Mouse (Mus musculus) right cerebral cortex, adult 2 months (tissue): Measurements from ENCODE around the gene Lifr.

Experiments
- DNase-seq, 2 experiments: peaks; one replicate each; pipeline ENCODE4 v3.0.0; 2021 to 2022; ENCODE audit warnings: low spot score in 2 of 2

The Lifr gene

DNA sequence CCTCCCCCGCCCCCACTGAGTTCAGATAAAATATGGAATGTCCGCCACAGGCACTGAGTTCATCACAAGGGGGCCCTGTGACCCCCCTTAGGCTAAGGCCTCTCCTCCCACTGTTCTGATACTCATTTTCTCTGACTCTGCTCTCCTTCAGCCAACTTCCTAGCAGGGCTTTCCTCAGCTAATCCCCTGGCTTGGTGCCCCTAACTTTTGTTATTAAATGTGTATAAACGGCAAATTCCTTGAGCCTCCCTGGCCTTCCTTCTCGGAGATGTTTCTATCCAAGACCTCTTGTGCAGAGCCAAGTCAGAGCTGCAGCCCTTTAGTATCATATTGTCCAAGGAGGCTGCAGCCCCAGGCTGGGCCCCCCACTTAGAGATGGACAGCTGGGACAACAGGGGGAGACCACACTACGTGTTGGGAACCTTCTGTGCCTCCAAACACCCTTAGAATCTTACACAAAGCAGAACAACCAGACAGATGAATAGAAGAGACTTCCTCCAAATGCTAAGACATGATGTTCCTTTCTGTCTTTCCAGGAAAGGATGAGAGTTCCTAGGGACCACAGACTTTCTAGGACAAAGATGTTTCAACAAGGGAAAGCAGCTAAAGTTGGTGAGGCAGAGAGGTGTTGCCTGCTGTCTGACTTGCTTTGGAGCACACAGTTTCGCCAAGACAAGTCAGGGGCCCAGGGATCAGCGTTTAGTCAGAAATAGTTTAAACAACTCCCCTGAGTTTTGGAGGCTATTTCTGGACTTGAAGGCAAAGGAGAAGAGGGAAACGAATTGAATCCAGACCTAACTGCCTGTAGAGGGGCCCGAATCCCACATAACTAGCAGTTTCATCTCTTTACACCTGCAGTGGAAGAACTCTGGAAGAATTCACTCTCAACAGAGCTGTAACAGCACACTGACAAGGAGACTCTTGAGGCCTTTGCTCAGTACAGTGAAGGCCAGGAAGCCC, 111.3 kb downstream of the Lifr start:
- DNase-seq: no peak

DNA sequence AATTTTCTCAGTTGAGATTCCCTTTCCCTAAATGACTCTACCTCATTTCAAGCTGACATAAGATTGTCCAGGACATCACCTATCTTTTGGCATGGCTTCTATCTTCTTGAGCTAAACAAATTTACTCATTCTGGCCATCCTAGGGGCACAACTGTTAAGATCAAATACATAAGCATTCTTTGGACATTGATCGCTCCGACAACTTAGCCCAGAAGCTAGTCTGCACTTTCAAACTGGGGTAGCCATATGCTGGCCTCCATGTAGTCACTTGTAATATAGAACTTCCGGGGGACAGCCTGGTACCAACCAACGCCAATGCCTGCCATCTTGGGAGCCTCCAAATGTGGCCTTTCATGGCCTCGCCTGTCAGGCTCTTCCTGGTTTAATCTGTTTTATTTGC, 112.6 kb downstream of the Lifr start:
- no peak for DNase-seq

DNA sequence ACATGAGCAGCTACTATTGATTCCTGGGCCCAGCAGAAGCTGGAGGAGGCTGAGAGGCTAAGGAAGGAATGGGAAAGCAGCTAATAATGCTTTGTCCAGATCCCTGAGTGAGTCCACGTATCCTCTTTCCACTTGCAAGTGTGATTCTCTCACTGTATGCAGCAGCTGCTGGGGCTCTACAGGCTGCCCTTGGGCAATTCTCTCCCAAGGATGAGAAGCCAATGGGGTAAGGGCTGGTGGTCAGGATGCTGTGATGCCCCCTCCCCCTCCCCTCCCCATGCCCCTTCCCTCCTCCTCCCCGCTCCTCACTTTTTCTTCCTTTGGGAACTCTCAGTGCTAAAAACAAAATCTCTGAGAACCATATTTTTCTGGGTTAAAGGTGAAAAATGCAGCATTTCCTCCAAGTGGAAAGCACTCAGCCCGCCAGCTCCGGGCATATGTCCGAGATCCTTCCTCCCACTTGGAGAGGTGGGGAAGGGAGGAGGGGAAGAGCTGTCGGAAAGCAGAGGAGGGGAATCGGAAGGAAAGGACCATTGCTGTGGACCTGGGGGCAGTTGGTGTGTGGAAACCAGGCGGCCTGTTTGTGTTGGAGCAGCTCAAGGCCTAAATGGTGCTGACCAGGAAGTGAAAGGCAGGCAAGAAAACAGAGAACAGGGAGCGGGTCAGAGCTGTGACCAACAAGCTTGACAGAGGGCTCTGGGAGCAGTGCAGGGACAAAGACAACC, 113.4 kb downstream of the Lifr start:
- no peak for DNase-seq

DNA sequence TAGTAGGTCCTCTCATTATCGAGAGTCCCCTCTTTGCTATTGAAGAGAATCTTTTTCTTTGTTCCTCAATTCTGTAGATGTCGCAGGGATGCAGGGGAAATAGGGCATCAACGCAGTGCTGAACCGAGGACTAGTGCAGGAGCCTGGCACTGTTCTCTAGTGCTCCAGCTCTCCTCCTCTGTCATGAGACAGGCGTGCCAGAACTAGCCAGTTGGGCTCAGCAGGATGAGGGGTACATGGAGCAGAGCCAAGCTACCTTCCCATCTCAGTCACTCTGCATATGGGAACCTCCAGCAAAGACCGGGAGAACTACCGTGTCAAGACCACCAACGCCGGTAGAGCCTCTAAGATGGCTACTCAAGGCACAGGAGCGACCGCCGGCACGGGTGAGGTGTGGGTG, 114.5 kb downstream of the Lifr start:
- DNase-seq: no peak

DNA sequence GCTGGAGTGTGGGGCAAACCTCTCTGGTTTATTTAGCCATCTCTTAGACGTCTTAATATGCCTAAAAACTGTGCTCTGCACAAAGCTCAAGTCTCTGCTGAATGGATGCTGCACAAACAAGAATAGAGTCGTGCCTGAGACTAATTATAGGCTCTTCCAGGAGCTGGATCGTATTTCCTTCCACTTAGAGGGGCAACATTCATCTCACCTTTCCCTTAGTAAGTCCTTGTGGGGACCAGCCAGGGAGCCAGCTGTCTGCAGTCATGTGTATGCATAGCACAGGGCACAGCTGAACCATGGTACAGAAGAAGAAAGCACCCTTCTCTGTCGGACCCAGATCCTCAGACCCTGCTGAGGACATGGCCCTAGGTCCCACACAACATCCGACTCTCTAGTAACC, 115.7 kb downstream of the Lifr start:
- no peak for DNase-seq

DNA sequence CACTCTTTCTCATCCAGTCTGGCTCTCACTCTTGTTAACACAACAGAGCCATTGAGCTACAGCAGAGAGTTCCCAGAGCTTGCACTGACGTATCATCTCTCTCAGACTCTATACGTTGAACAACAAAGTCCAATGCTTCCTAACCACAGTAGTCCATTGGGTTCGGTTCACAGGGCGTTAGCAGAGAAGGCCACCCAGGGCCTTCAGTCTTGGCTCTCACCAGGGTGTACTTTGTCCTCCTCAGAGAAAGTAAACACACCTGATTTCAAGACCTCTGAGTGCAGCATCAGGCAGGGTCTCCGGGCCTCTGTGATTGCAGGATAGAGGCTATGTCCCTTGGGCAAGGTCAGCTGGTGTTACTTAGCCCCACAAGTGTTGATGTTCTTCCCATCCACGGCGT, 116.9 kb downstream of the Lifr start:
- DNase-seq: no peak

DNA sequence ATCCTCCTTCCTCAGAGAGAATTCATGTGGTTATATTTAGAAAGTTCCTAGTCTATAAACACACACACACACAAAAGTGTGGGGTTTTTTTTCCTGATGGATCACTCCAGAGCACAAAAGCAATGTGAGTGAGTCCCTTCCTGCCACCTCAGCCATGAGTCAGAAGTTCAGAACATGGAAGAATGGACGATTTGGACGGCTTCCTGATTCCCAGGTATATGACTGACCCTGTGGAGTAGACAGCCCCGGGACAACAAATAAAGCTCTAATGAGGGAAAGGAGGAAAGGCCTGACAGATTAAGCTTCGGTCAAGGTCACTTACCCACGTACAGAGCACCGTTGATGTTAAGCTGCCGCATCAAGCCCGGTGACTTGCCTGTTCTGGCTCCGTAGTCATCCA, 117.8 kb downstream of the Lifr start:
- DNase-seq: no peak

DNA sequence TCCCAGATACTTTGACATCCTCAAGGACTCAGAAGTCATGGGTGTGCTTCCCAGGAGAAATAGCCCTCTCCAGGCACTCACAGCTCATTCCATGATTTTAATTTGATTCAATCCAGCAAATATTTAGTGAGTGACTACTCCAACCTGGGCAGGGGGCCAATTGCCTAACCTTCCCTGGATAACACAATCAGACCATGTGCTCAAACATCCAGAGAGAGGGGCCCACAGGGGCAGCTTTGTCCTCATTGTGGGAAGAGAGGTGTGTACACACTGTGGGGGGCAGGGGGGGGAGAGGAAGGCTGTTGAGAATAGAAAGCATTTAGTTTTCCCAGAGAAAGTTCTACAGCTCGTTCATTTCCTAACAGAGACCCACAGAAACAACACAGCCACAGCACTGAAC, 123.3 kb downstream of the Lifr start:
- no peak for DNase-seq

DNA sequence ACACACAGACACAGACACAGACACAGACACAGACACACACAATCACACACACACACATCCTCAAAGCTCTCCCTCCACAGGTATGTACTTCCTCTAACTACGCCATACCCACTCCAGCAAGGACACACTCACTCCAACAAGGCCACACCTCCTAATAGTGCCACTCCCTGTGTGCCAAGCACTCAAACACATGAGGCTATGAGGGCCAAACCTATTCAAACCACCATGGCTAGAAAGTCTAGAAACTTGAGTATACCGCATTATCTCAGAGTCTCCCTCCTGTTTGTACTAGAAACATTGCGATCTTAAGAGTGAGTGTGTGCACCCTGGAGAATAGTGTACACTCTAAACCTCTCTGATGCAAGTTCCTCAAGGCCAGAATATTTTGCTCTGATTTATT, 125.4 kb downstream of the Lifr start:
- DNase-seq: no peak

DNA sequence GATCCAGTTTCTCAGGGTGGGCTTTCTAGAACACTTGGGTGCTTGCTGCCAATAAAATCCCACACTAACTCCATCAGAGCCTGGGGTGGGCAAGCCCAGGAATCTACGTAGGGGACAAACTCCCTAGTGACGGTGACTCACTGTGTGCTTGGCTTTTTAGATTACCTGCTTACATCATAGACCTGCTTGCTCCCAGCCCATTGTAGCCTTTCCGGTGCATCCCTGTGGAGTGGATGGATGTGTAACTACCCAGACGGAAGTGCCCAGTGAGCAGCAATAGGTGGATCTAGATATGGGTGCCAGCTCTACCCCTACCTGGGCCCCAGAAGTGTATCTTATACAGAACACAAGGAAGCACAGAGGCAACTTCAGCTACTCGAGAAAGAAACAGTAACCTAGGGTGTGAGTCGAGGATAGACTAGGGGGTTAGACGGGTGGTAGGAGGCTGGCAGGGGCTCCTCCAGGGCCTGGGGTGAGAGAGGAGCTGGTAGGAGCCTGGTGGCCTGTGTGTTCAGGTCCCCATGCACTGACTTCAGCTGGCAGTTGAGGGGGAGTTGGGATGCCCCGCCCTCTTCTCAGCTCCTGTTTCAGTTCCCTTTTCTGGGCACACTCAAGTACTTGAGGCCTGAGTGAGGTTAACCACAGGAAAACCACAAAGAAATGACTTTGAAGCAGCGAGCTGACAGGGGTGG, 126.3 kb downstream of the Lifr start:
- no peak for DNase-seq

DNA sequence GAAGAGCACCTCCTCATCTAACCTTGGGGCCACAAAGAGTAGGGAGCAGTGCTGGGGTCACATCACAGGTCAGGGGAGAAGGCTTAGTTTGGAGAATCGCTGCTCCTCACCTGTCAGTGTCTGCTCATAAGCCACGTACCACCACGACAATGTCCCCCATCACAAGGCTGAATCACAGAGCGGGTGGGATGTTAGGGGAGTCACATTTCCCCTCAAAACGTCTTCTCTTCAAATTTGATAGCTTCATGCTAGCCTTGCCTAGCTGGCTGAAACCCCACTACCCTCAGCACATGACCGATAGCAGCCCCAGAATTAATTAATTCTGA, 126.8 kb downstream of the Lifr start:
- no peak for DNase-seq

DNA sequence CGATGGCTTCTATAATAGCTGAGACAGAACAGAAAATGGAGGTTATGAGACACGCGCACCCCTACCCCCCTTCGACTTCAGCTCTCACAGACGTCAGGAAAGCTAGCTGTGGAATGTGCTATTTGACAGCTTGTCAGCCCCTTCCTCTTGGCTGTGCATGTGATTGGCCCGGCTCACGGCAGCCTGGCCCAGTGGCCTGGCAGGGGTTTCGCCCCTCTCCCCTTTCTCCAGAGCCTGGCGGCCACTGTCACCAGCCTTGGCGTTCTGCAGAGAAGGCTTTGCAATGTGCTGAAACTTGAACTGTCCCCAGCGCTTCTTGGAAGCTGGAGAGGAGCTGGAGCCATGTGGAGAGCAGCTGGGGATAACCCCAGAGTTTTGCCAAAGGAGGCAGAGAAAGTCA, 132.4 kb downstream of the Lifr start:
- no peak for DNase-seq

DNA sequence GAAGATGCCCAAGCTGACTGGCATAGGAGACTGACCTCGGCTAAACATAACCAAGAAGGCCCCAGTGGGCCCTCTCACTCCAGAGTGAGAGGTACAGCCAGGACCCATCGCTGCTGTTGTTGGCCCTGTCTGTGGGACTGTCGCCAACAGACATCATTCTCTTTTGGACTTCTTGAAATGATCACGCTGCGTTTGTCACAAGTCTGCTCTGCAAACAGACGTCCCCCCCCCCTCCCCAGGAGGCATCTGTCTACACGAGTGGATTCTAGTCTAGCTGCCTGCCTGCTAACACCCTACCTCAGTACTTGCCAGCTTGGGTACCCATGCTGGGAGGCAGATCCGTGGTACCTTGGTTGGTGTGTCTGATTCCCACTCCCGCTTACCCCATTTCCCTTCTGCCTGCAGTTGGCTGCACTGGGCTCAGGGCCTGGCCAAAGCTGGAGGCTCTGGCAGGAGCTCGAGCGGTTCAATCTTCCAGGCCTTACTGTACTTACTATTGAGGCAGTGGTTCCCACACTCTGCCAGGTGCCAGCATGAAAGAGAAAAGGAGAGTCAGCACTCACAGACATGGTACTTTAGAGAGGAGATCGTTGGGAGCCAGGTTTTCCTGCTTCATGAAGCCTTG, 133.8 kb downstream of the Lifr start:
- no peak for DNase-seq

DNA sequence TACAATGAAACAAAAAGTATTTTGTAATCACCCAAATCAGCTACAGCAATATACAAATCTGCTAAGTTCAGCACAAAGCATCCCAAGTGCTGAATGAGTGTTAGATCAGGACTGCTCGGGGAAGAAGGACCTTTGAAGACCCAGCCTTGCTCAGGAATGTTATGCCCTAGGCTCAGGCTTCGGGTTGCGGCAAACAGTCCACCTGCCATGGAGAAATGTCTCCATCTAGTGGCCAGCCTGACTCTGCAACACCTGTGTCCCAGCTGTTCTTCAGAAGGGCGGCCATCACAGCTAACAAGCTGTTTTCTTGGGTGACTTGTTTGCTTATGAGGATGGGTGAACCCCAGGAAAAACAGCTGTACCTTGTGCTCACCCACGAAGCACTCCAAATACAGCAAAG, 135.8 kb downstream of the Lifr start:
- peak; percentile 81 to 85 for DNase-seq

DNA sequence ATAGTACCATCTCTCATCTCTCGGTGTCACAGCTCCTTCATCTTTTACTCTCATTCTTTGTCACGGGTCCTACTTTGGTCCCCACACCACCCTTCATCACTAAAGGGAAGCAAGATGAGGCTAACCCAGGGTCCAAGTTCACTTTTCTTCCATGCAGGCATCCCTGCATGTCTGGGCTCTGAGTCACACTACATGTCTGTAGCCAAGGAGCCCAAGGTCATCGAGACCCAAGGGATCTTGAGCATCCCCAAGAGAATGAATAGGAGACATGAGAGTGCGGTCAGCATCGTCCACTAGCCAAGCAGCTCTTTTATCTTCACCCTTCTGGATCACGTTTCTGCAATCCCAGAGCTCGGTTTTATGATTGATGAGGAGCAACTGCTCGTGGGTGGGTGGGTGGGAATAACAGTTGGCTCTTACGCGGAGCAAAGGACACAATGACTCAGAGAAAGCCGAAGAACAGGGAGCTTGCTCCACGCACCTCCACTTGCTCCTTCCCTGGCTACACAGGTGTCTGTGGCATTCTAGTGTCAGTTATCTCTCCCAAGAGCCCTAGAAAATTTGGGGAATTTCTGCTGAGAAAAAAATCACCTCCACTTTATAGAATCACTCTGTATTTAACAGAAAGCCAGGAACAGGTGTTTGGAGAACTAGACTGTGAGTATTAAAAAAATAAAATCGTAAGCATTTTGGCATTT, 143.1 kb downstream of the Lifr start:
- DNase-seq: no peak

DNA sequence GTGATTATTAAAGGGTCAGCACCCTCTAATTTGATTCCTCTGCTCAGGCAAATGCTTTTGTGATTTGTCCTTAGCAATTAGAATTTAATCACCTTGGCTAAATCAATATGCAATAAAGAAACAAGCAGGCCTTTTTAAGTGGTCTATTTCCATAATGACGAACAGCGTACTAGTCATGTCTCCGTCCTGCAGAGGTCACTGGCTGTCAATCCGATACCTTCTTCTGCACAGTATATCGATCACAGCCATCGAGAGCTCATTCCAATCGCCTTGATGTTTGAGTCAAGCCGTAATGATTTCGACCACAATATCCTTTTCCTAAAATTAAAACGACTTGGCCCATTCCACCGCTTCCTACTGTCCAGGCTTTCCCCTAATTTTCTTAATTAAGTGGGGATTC, 149.5 kb downstream of the Lifr start:
- DNase-seq: no peak

DNA sequence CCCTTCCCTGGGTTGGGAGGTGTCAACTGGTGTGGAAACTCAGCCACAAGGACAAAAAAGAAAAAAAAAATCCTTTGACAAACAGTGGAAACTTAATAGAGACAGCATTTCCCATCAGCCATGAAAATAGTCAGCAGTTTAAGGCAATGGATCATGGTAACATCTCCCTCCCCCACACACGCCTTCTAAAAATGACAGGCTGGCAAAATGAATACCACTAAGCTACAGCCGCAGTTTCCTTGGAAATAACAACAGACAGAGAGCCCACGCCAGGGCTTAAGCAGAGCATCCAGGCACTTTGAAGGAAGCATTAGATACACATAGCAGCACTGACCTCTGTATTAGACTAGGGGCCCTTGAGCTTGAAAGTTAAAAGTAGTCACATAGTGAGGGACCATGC, 150.5 kb downstream of the Lifr start:
- DNase-seq: peak; percentile 55 to 62

DNA sequence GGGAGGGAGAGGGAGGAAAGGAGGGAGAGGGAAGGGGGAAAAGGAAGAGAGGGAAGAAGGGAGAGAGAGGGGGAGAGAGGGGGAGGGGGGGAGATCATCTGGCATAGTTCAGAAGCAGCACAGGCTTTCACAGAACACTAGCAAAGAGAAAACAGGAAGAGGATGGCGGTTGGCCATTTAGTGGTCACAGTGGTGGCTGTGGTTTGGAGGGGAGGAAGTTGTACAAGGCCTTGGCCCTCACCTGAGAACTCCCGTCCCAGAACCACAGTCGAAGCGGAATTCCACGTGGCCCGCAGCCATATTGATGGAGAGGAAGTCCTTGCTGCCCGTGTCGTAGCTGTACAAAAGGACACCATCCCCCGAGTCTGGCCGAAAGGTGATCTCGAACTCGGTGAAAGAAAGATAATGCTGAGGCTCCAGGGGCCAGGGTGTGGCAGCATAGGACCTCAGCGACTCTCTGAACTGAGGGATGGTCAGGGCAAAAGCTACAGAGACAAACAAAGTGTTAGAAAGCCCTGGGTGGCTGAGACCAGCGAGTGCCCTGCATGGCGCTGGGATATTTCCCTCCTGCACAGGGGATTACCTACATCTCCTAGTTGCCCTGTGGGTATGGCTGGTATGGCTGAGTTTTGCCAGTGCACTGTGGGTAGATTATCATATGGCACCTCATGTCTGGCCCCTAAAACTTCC, 151.9 kb downstream of the Lifr start:
- DNase-seq: no peak
